Mouse (Mus musculus) cortical plate, adult 2 months (tissue): ENCODE measurements around the gene Armc8.

Source experiments
- CTCF ChIP-seq: fragments of 200-500 bp; IDR thresholded peaks from 2 replicates; pipeline ENCODE4 v1.5.1; 2011; ENCODE audit warnings: mild to moderate bottlenecking, control low read depth, low read length; ENCODE audit not compliant: insufficient read depth; ENCODE audit errors: extremely low read depth
- POLR2A ChIP-seq: fragments of 200-500 bp; IDR thresholded peaks from 2 replicates; pipeline ENCODE4 v1.6.1; 2011; ENCODE audit warnings: mild to moderate bottlenecking, low read length, control low read depth; ENCODE audit not compliant: insufficient read depth; ENCODE audit errors: extremely low read depth

DNA sequence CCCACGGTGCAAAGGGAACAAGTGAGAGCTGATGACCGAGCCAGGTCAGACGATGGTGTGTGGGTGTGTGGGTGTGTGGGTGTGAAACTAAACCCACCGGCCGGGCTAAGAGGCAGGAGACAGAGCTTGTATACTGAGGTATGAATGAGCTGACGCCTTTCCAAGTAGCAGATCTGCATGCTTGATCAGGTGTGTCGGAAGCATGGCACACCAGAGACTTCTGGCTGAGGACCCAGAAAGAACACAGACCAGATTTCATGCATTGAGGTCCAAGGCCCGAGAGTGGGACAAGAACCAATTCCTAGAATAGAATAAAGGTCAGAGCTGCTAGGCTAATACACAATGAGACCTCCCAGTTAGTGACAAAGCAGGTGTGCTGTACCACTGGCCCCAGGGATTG is 129.6 kb downstream of the Armc8 start:
- TF ChIP-seq POLR2A (no peak), CTCF (no peak)
